Mouse (Mus musculus) heart, postnatal 36 days (tissue): Measurements from ENCODE around the gene Nek6. TPM values are rescaled to one million over a fixed set of nuclear protein-coding genes. Genes with fewer than 3 reads are reported as not detected.

Experiments
- DNase-seq, 2 experiments: peaks; one replicate each; pipeline ENCODE4 v3.0.0; 2021 to 2022
- intact Hi-C: fragments of 180-260 bp; cut with DNase I; formaldehyde crosslinking; loops from one replicate; pipeline ENCODE4 v1.15.1; 2025
- total RNA-seq, 2 experiments: library from RNA; stranded (reverse); gene quantifications; 2 replicates each; pipeline ENCODE4 v1.2.3; 2021

Nek6 gene
- total RNA-seq, 2 experiments from 2014 or later: 4.0 to 4.7 TPM

GRCm38 (mm10) chr2:38504311-38504710, 7.1 kb upstream of the Nek6 start:
- DNase-seq: no peak
- intact Hi-C loops: no loop called here

- intact Hi-C loops: no loop called here
- DNase-seq: no peak
Measured at GRCm38 (mm10) chr2:38507181-38507580, 4.3 kb upstream of the Nek6 start.

- intact Hi-C loops: no loop called here
- DNase-seq: no peak
Measured at GRCm38 (mm10) chr2:38509004-38509719, 2.3 kb upstream of the Nek6 start.

- no peak for DNase-seq
- intact Hi-C loops: loop anchor here (2.0 kb wide), 1 partner anchor 25 kb away; no protein-coding TSS in a partner anchor
Measured at GRCm38 (mm10) chr2:38510120-38510519, 1.3 kb upstream of the Nek6 start.

- DNase-seq: peak; percentile 70 to 74
- intact Hi-C loops: loop anchor here (2.0 kb wide), 1 partner anchor 20 kb away; no protein-coding TSS in a partner anchor
Measured at GRCm38 (mm10) chr2:38512308-38513182, 1.1 kb downstream of the Nek6 start.

GRCm38 (mm10) chr2:38513183-38513529, 1.7 kb downstream of the Nek6 start:
- no peak for DNase-seq

GRCm38 (mm10) chr2:38514411-38514810, 3.0 kb downstream of the Nek6 start:
- intact Hi-C loops: no loop called here
- no peak for DNase-seq

More at GRCm38 (mm10) chr2:38513183-38513529, 1.7 kb downstream of the Nek6 start:
- intact Hi-C loops: loop anchor here (2.0 kb wide), 1 partner anchor 20 kb away; no protein-coding TSS in a partner anchor

GRCm38 (mm10) chr2:38515446-38515845, 4.0 kb downstream of the Nek6 start:
- intact Hi-C loops: no loop called here
- DNase-seq: no peak

GRCm38 (mm10) chr2:38516471-38516870, 5.0 kb downstream of the Nek6 start:
- no peak for DNase-seq
- intact Hi-C loops: no loop called here

- no peak for DNase-seq
- intact Hi-C loops: no loop called here
Measured at GRCm38 (mm10) chr2:38517045-38517444, 5.6 kb downstream of the Nek6 start.

GRCm38 (mm10) chr2:38518719-38519118, 7.3 kb downstream of the Nek6 start:
- intact Hi-C loops: no loop called here

GRCm38 (mm10) chr2:38519934-38520333, 8.5 kb downstream of the Nek6 start:
- intact Hi-C loops: no loop called here
- no peak for DNase-seq

More at GRCm38 (mm10) chr2:38518719-38519118, 7.3 kb downstream of the Nek6 start:
- no peak for DNase-seq

- DNase-seq: no peak
- intact Hi-C loops: no loop called here
Measured at GRCm38 (mm10) chr2:38521618-38522017, 10.2 kb downstream of the Nek6 start.

- intact Hi-C loops: no loop called here
- no peak for DNase-seq
Measured at GRCm38 (mm10) chr2:38522354-38522753, 10.9 kb downstream of the Nek6 start.

GRCm38 (mm10) chr2:38523781-38524445, 12.5 kb downstream of the Nek6 start:
- intact Hi-C loops: no loop called here
- no peak for DNase-seq

GRCm38 (mm10) chr2:38525034-38525433, 13.6 kb downstream of the Nek6 start:
- no peak for DNase-seq
- intact Hi-C loops: no loop called here

- DNase-seq: no peak
- intact Hi-C loops: no loop called here
Measured at GRCm38 (mm10) chr2:38529582-38530152, 18.2 kb downstream of the Nek6 start.

GRCm38 (mm10) chr2:38530955-38531381, 19.5 kb downstream of the Nek6 start:
- DNase-seq: peak; percentile 43 to 51
- intact Hi-C loops: no loop called here

GRCm38 (mm10) chr2:38533322-38533721, 21.9 kb downstream of the Nek6 start:
- peak; percentile 59 to 65 for DNase-seq
- intact Hi-C loops: loop anchor here (1.0 to 2.0 kb wide), 2 partner anchors 21 to 47 kb away; no protein-coding TSS in a partner anchor

- no peak for DNase-seq
- intact Hi-C loops: loop anchor here (1.0 to 2.0 kb wide), 2 partner anchors 21 to 47 kb away; no protein-coding TSS in a partner anchor
Measured at GRCm38 (mm10) chr2:38533767-38534166, 22.3 kb downstream of the Nek6 start.
